Mouse (Mus musculus): Measurements from ENCODE around the gene Fkbp5. TPM values are rescaled to one million over a fixed set of nuclear protein-coding genes. Genes with fewer than 3 reads are reported as not detected.

Gene Fkbp5
- polyA plus RNA-seq, 1 experiment from 2014 or later: 37.9 TPM

- H3K27me3 ChIP-seq (ENCODE audit: insufficient read depth, poor library complexity, severe bottlenecking): peaks cover 36% of the 10 kb centered on the region
- H3K4me1 ChIP-seq (replicated peaks): peaks cover 21% of the 10 kb centered on the region
- DNase-seq (ENCODE audit: low spot score): no peak
- WGBS: 89% methylated on average over 3 of the region's 3 CpGs
- no peaks in the 10 kb centered on the region for H3K9me3 ChIP-seq
- no peak overlapping the region for H3K27ac ChIP-seq
- no peak overlapping the region for H3K4me3 ChIP-seq
- H3K36me3 ChIP-seq: no peaks in the 10 kb centered on the region
Measured at GRCm38 (mm10) chr17:28388534-28388933, 128.8 kb downstream of the Fkbp5 start.

GRCm38 (mm10) chr17:28386150-28386905 is 131.0 kb downstream of the Fkbp5 start:
- peak; percentile 84 for DNase-seq (ENCODE audit: low spot score)
- Histone ChIP-seq H3K4me1 (replicated peaks) (peaks cover 12% of the 10 kb centered on the region), H3K27me3 (ENCODE audit: insufficient read depth, poor library complexity, severe bottlenecking) (peaks cover 36% of the 10 kb centered on the region), H3K27ac (no peak overlapping the region), H3K9me3 (no peaks in the 10 kb centered on the region), H3K4me3 (peak overlapping the region; percentile 34), H3K36me3 (no peaks in the 10 kb centered on the region)
- 5% methylated on average over 23 of the region's 23 CpGs for WGBS

GRCm38 (mm10) chr17:28384298-28384697 is 133.0 kb downstream of the Fkbp5 start:
- Histone ChIP-seq H3K4me1 (replicated peaks) (peaks cover 21% of the 10 kb centered on the region), H3K27ac (no peak overlapping the region), H3K27me3 (ENCODE audit: insufficient read depth, poor library complexity, severe bottlenecking) (peaks cover 39% of the 10 kb centered on the region), H3K4me3 (no peak overlapping the region), H3K9me3 (no peaks in the 10 kb centered on the region), H3K36me3 (no peaks in the 10 kb centered on the region)
- no peak for DNase-seq (ENCODE audit: low spot score)
- WGBS: 64% methylated on average over 4 of the region's 4 CpGs

GRCm38 (mm10) chr17:28380255-28380654 is 137.1 kb downstream of the Fkbp5 start:
- DNase-seq (ENCODE audit: low spot score): no peak
- H3K4me1 ChIP-seq (replicated peaks): peaks cover 14% of the 10 kb centered on the region
- H3K27me3 ChIP-seq (ENCODE audit: insufficient read depth, poor library complexity, severe bottlenecking): peaks cover 34% of the 10 kb centered on the region
- WGBS: 3% methylated on average over 6 of the region's 6 CpGs
- H3K4me3 ChIP-seq: no peak overlapping the region
- H3K36me3 ChIP-seq: no peaks in the 10 kb centered on the region
- no peaks in the 10 kb centered on the region for H3K9me3 ChIP-seq
- peak overlapping the region; percentile 50; the same call in 1 of the 2 replicates for H3K27ac ChIP-seq

- H3K27me3 ChIP-seq (ENCODE audit: insufficient read depth, poor library complexity, severe bottlenecking): peaks cover 52% of the 10 kb centered on the region
- WGBS: 14% methylated on average over 17 of the region's 17 CpGs
Measured at GRCm38 (mm10) chr17:28375592-28376061, 141.7 kb downstream of the Fkbp5 start.

GRCm38 (mm10) chr17:28374494-28374893 is 142.8 kb downstream of the Fkbp5 start:
- peak overlapping the region; percentile 13; the same call in 1 of the 2 replicates for H3K4me3 ChIP-seq
- peaks cover 16% of the 10 kb centered on the region for H3K4me1 ChIP-seq (replicated peaks)
- peaks cover 48% of the 10 kb centered on the region for H3K27me3 ChIP-seq (ENCODE audit: insufficient read depth, poor library complexity, severe bottlenecking)
- no peak for DNase-seq (ENCODE audit: low spot score)
- H3K9me3 ChIP-seq: no peaks in the 10 kb centered on the region
- 13% methylated on average over 16 of the region's 16 CpGs for WGBS
- no peak overlapping the region for H3K27ac ChIP-seq
- no peaks in the 10 kb centered on the region for H3K36me3 ChIP-seq

More at GRCm38 (mm10) chr17:28375592-28376061, 141.7 kb downstream of the Fkbp5 start:
- H3K4me3 ChIP-seq: peak overlapping the region; percentile 16; the same call in 1 of the 2 replicates
- no peaks in the 10 kb centered on the region for H3K36me3 ChIP-seq
- no peaks in the 10 kb centered on the region for H3K9me3 ChIP-seq
- peaks cover 25% of the 10 kb centered on the region for H3K4me1 ChIP-seq (replicated peaks)
- H3K27ac ChIP-seq: no peak overlapping the region
- DNase-seq (ENCODE audit: low spot score): no peak

GRCm38 (mm10) chr17:28373821-28374220 is 143.5 kb downstream of the Fkbp5 start:
- DNase-seq (ENCODE audit: low spot score): peak; percentile 53
- Histone ChIP-seq H3K27me3 (ENCODE audit: insufficient read depth, poor library complexity, severe bottlenecking) (peaks cover 48% of the 10 kb centered on the region), H3K27ac (no peak overlapping the region), H3K4me1 (replicated peaks) (peaks cover 16% of the 10 kb centered on the region), H3K36me3 (no peaks in the 10 kb centered on the region), H3K4me3 (no peak overlapping the region), H3K9me3 (no peaks in the 10 kb centered on the region)
- WGBS: 13% methylated on average over 10 of the region's 10 CpGs

- peaks cover 46% of the 10 kb centered on the region for H3K27me3 ChIP-seq (ENCODE audit: insufficient read depth, poor library complexity, severe bottlenecking)
- H3K27ac ChIP-seq: no peak overlapping the region
- WGBS: 74% methylated on average over 1 of the region's 1 CpGs
- peaks cover 16% of the 10 kb centered on the region for H3K4me1 ChIP-seq (replicated peaks)
- DNase-seq (ENCODE audit: low spot score): no peak
- H3K4me3 ChIP-seq: no peak overlapping the region
- H3K9me3 ChIP-seq: no peaks in the 10 kb centered on the region
- H3K36me3 ChIP-seq: no peaks in the 10 kb centered on the region
Measured at GRCm38 (mm10) chr17:28371941-28372340, 145.4 kb downstream of the Fkbp5 start.

GRCm38 (mm10) chr17:28371286-28371685 is 146.0 kb downstream of the Fkbp5 start:
- H3K4me1 ChIP-seq (replicated peaks): peaks cover 16% of the 10 kb centered on the region
- no peaks in the 10 kb centered on the region for H3K9me3 ChIP-seq
- no peak for DNase-seq (ENCODE audit: low spot score)
- H3K27ac ChIP-seq: no peak overlapping the region
- WGBS: 76% methylated on average over 2 of the region's 2 CpGs
- no peaks in the 10 kb centered on the region for H3K36me3 ChIP-seq
- H3K27me3 ChIP-seq (ENCODE audit: insufficient read depth, poor library complexity, severe bottlenecking): peaks cover 42% of the 10 kb centered on the region
- H3K4me3 ChIP-seq: no peak overlapping the region

- Histone ChIP-seq H3K4me3 (no peak overlapping the region), H3K9me3 (no peaks in the 10 kb centered on the region), H3K4me1 (replicated peaks) (peaks cover 20% of the 10 kb centered on the region), H3K27me3 (ENCODE audit: insufficient read depth, poor library complexity, severe bottlenecking) (peaks cover 42% of the 10 kb centered on the region), H3K27ac (no peak overlapping the region), H3K36me3 (no peaks in the 10 kb centered on the region)
- no peak for DNase-seq (ENCODE audit: low spot score)
- WGBS: 80% methylated on average over 5 of the region's 5 CpGs
Measured at GRCm38 (mm10) chr17:28369056-28369455, 148.3 kb downstream of the Fkbp5 start.

GRCm38 (mm10) chr17:28368449-28368848 is 148.9 kb downstream of the Fkbp5 start:
- WGBS: 4% methylated on average over 13 of the region's 13 CpGs
- DNase-seq (ENCODE audit: low spot score): peak; percentile 86

GRCm38 (mm10) chr17:28365122-28365521 is 152.2 kb downstream of the Fkbp5 start, which contains the start of gene Tulp1:
TSS of gene Tulp1 (minus strand) at chr17:28365222.
- Histone ChIP-seq H3K27me3 (ENCODE audit: insufficient read depth, poor library complexity, severe bottlenecking) (peaks cover 72% of the 10 kb centered on the region), H3K27ac (no peak within 1 kb of the TSS; the same call in 1 of the 2 replicates), H3K4me3 (peak within 1 kb of the TSS; percentile 56), H3K36me3 (no peaks in the 10 kb centered on the region), H3K4me1 (replicated peaks) (peaks cover 34% of the 10 kb centered on the region), H3K9me3 (no peaks in the 10 kb centered on the region)
- no peak for DNase-seq (ENCODE audit: low spot score)
- WGBS: 19% methylated on average over 8 of the region's 8 CpGs

More at GRCm38 (mm10) chr17:28368449-28368848, 148.9 kb downstream of the Fkbp5 start:
- Histone ChIP-seq H3K9me3 (no peaks in the 10 kb centered on the region), H3K36me3 (no peaks in the 10 kb centered on the region), H3K27me3 (ENCODE audit: insufficient read depth, poor library complexity, severe bottlenecking) (peaks cover 42% of the 10 kb centered on the region), H3K27ac (no peak overlapping the region), H3K4me3 (no peak overlapping the region), H3K4me1 (replicated peaks) (peaks cover 26% of the 10 kb centered on the region)

- peak overlapping the region; percentile 56 for H3K4me3 ChIP-seq
Measured at GRCm38 (mm10) chr17:28363507-28363906, 153.8 kb downstream of the Fkbp5 start.

More at GRCm38 (mm10) chr17:28363507-28363906, 153.8 kb downstream of the Fkbp5 start:
- Histone ChIP-seq H3K27ac (no peak overlapping the region), H3K27me3 (ENCODE audit: insufficient read depth, poor library complexity, severe bottlenecking) (peaks cover 86% of the 10 kb centered on the region), H3K9me3 (no peaks in the 10 kb centered on the region), H3K4me1 (replicated peaks) (peaks cover 36% of the 10 kb centered on the region), H3K36me3 (no peaks in the 10 kb centered on the region)
- WGBS: 6% methylated on average over 6 of the region's 6 CpGs
- no peak for DNase-seq (ENCODE audit: low spot score)

Data from hindbrain, embryonic 10.5 days (tissue).